ENCODE assay signal across 13 mouse cellular contexts in genomic region chr11:92135677-92136076, GRCm38 (mm10).
DNase-seq lines count a peak whose midpoint lies in the region; ATAC-seq lines count a peak whose summit lies in the region.
"Had no signal": no experiment of that assay in that cellular context is flagged by ENCODE, and none has a peak within 500 bp of the region (broad histone marks: within the 10 kb centered on the region; RNA-seq: fewer than 3 reads in every experiment).

No protein-coding gene starts in this region.

- H3K9me3 ChIP-seq in hindbrain, embryonic 10.5 days = no peaks in the 10 kb centered on the region
- no peaks in the 10 kb centered on the region for H3K9me3 ChIP-seq in hindbrain, embryonic 16.5 days (ENCODE audit: control insufficient read depth, low read length)
- no peaks in the 10 kb centered on the region for H3K9me3 ChIP-seq in embryonic facial prominence, embryonic 14.5 days (ENCODE audit: control insufficient read depth, low read length)
- H3K9me3 ChIP-seq in midbrain, embryonic 13.5 days = no peaks in the 10 kb centered on the region
- H3K9me3 ChIP-seq: embryonic facial prominence, embryonic 13.5 days had no signal

- 44% methylated on average over 1 of the region's 1 CpGs for WGBS in hindbrain, embryonic 10.5 days
- WGBS in hindbrain, embryonic 16.5 days = 28% methylated on average over 1 of the region's 1 CpGs
- WGBS in embryonic facial prominence, embryonic 14.5 days = 57% methylated on average over 1 of the region's 1 CpGs
- 15% methylated on average over 1 of the region's 1 CpGs for WGBS in midbrain, embryonic 13.5 days

- no peak for ATAC-seq in hindbrain, embryonic 16.5 days
- ATAC-seq in embryonic facial prominence, embryonic 14.5 days (ENCODE audit: low read depth) = no peak
- peak; percentile 78 for ATAC-seq in midbrain, embryonic 13.5 days

- no peak overlapping the region for H3K4me3 ChIP-seq in hindbrain, embryonic 10.5 days
- no peak overlapping the region for H3K4me3 ChIP-seq in hindbrain, embryonic 16.5 days (ENCODE audit: low read length)
- H3K4me3 ChIP-seq in embryonic facial prominence, embryonic 14.5 days (ENCODE audit: low read depth, low read length) = no peak overlapping the region
- H3K4me3 ChIP-seq in midbrain, embryonic 13.5 days (replicated peaks) = no peak overlapping the region
- H3K4me3 ChIP-seq: embryonic facial prominence, embryonic 13.5 days; gastrocnemius, adult 2 months; heart, embryonic 13.5 days had no signal

- H3K4me1 ChIP-seq in hindbrain, embryonic 10.5 days (replicated peaks) = peaks cover 12% of the 10 kb centered on the region
- H3K4me1 ChIP-seq in hindbrain, embryonic 16.5 days (ENCODE audit: control insufficient read depth, insufficient read depth, low read depth, low read length) = no peaks in the 10 kb centered on the region
- H3K4me1 ChIP-seq in embryonic facial prominence, embryonic 14.5 days (ENCODE audit: control insufficient read depth, insufficient read depth, low read length) = no peaks in the 10 kb centered on the region
- peaks cover 12% of the 10 kb centered on the region for H3K4me1 ChIP-seq in midbrain, embryonic 13.5 days (replicated peaks)
- H3K4me1 ChIP-seq: embryonic facial prominence, embryonic 13.5 days; heart, embryonic 13.5 days had no signal

- no peak overlapping the region for H3K4me2 ChIP-seq in hindbrain, embryonic 16.5 days (ENCODE audit: low read length)
- H3K4me2 ChIP-seq in embryonic facial prominence, embryonic 14.5 days (ENCODE audit: low read depth, low read length) = no peak overlapping the region
- no peak overlapping the region for H3K4me2 ChIP-seq in midbrain, embryonic 13.5 days (replicated peaks)
- H3K4me2 ChIP-seq: embryonic facial prominence, embryonic 13.5 days; heart, embryonic 13.5 days had no signal

- H3K9ac ChIP-seq in hindbrain, embryonic 16.5 days (ENCODE audit: low read depth, low read length) = no peak overlapping the region
- no peak overlapping the region for H3K9ac ChIP-seq in embryonic facial prominence, embryonic 14.5 days (ENCODE audit: low read depth, low read length)
- no peak overlapping the region for H3K9ac ChIP-seq in midbrain, embryonic 13.5 days (replicated peaks)
- H3K9ac ChIP-seq: embryonic facial prominence, embryonic 13.5 days; heart, embryonic 13.5 days; liver, embryonic 14.5 days had no signal

- no peak for DNase-seq in hindbrain, embryonic 10.5 days (ENCODE audit: low spot score)
- peak; percentile 22 for DNase-seq in R1 (ENCODE audit: low read depth, low spot score)
- DNase-seq in embryonic facial prominence, embryonic 14.5 days (ENCODE audit: low spot score) = peak; percentile 29
- DNase-seq in adrenal gland, adult 2 months = no peak
- DNase-seq in ovary, postnatal 36 days (ENCODE audit: low spot score) = no peak
- DNase-seq: gastrocnemius, adult 2 months; thymus, adult 2 months had no signal

- no peaks in the 10 kb centered on the region for H3K36me3 ChIP-seq in hindbrain, embryonic 10.5 days
- no peaks in the 10 kb centered on the region for H3K36me3 ChIP-seq in hindbrain, embryonic 16.5 days (ENCODE audit: control insufficient read depth, insufficient read depth, low read length)
- no peaks in the 10 kb centered on the region for H3K36me3 ChIP-seq in embryonic facial prominence, embryonic 14.5 days (ENCODE audit: control insufficient read depth, insufficient read depth, low read length)
- no peaks in the 10 kb centered on the region for H3K36me3 ChIP-seq in midbrain, embryonic 13.5 days
- H3K36me3 ChIP-seq: embryonic facial prominence, embryonic 13.5 days; heart, embryonic 13.5 days had no signal

- H3K27ac ChIP-seq in hindbrain, embryonic 10.5 days = peak overlapping the region; percentile 64; the same call in 1 of the 2 replicates
- H3K27ac ChIP-seq in hindbrain, embryonic 16.5 days (ENCODE audit: low read depth, low read length) = no peak overlapping the region
- no peak overlapping the region for H3K27ac ChIP-seq in embryonic facial prominence, embryonic 14.5 days (replicated peaks; ENCODE audit: low read depth, low read length)
- H3K27ac ChIP-seq in midbrain, embryonic 13.5 days = no peak overlapping the region
- H3K27ac ChIP-seq: embryonic facial prominence, embryonic 13.5 days; gastrocnemius, adult 2 months; heart, embryonic 13.5 days; liver, embryonic 14.5 days; macrophage had no signal

- no peaks in the 10 kb centered on the region for H3K27me3 ChIP-seq in hindbrain, embryonic 10.5 days (ENCODE audit: insufficient read depth, poor library complexity, severe bottlenecking)
- no peaks in the 10 kb centered on the region for H3K27me3 ChIP-seq in hindbrain, embryonic 16.5 days (replicated peaks; ENCODE audit: control insufficient read depth, insufficient read depth, low read length)
- no peaks in the 10 kb centered on the region for H3K27me3 ChIP-seq in embryonic facial prominence, embryonic 14.5 days (replicated peaks; ENCODE audit: control insufficient read depth, insufficient read depth, low read length)
- H3K27me3 ChIP-seq in midbrain, embryonic 13.5 days = no peaks in the 10 kb centered on the region
- H3K27me3 ChIP-seq: embryonic facial prominence, embryonic 13.5 days; heart, embryonic 13.5 days had no signal

Comparison
In these comparisons a context has a peak if more than half of its experiments do, and no peak if none do; other contexts are left out.
1. DNase-seq: peak in R1 (single experiment) and embryonic facial prominence, embryonic 14.5 days (single experiment); none in hindbrain, embryonic 10.5 days (single experiment), adrenal gland, adult 2 months (single experiment) and ovary, postnatal 36 days (single experiment).